Mouse (Mus musculus) olfactory bulb, adult 2 months (tissue): ENCODE measurements around the gene Pla2g12b.

Experiments used
- CTCF ChIP-seq: fragments of 200-500 bp; IDR thresholded peaks from 2 replicates; pipeline ENCODE4 v1.5.1; 2012; ENCODE audit warnings: low read depth, mild to moderate bottlenecking, low read length, moderate library complexity; ENCODE audit not compliant: insufficient read depth
- POLR2A ChIP-seq: fragments of 200-500 bp; IDR thresholded peaks from 2 replicates; pipeline ENCODE4 v1.6.1; 2012; ENCODE audit warnings: mild to moderate bottlenecking, low read depth, low read length, moderate library complexity; ENCODE audit not compliant: insufficient read depth

DNA sequence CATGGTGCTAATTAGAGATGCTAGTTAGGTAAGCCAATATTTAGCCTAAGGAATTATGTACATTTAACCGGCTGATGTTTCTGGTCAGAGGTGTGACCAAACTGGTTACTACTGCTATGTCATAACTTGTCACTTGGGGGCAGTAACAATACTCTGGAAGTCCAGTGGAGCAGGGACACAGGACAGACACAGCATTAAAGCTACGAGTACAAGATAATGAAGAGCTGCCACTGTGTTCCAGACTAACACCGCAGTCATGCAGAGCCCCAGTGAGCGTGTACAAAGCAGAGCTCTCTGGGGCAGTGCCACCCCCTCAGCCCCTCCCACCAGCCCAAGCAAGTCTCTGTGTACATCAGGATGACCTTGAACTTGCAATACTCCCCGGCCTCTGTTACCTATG is 48.4 kb downstream of the Pla2g12b start:
- TF ChIP-seq CTCF: no peak
- TF ChIP-seq POLR2A: no peak
